Mouse (Mus musculus) stomach, embryonic 14.5 days (tissue): ENCODE data around the gene Olfr1417. TPM values are rescaled to one million over a fixed set of nuclear protein-coding genes. Genes with fewer than 3 reads are reported as not detected.

Experiments
- ATAC-seq: fragments of 200-750 bp; cut with Nextera tagmentation; 2 replicates; pipeline ENCODE4 v1.8.0; 2017; ENCODE audit warnings: low read depth, moderate TSS enrichment; ENCODE audit not compliant: insufficient number of reproducible peaks, insufficient read depth, low FRiP score
- H3K27ac ChIP-seq: fragments of 300-500 bp; sonication (generic); 2 replicates; pipeline ENCODE4 v1.5.1; 2014; ENCODE audit warnings: mild to moderate bottlenecking, low read length, moderate library complexity, mixed read lengths
- H3K27me3 ChIP-seq: fragments of 300-500 bp; sonication (generic); 2 replicates; pipeline ENCODE4 v1.6.1; 2014; ENCODE audit warnings: low read length, control low read depth, mixed read lengths; ENCODE audit not compliant: control insufficient read depth, insufficient read depth
- H3K36me3 ChIP-seq: fragments of 300-500 bp; sonication (generic); 2 replicates; pipeline ENCODE4 v1.6.1; 2014; ENCODE audit warnings: mild to moderate bottlenecking, control low read depth, low read length, moderate library complexity, mixed read lengths; ENCODE audit not compliant: control insufficient read depth, insufficient read depth
- H3K4me1 ChIP-seq: fragments of 300-500 bp; sonication (generic); 2 replicates; pipeline ENCODE4 v1.6.1; 2014; ENCODE audit warnings: low read length, control low read depth, mixed read lengths; ENCODE audit not compliant: control insufficient read depth, insufficient read depth
- H3K4me2 ChIP-seq: fragments of 300-500 bp; sonication (generic); replicated peaks from 2 replicates; pipeline ENCODE4 v1.6.1; 2014; ENCODE audit warnings: low read depth, low read length, control low read depth
- H3K4me3 ChIP-seq: fragments of 300-500 bp; sonication (generic); 2 replicates; pipeline ENCODE4 v1.5.1; 2014; ENCODE audit warnings: low read depth, low read length, control low read depth
- H3K9ac ChIP-seq: fragments of 300-500 bp; sonication (generic); replicated peaks from 2 replicates; pipeline ENCODE4 v1.6.1; 2014; ENCODE audit warnings: low read depth, mild to moderate bottlenecking, control low read depth, low read length, moderate library complexity, mixed read lengths
- H3K9me3 ChIP-seq: fragments of 300-500 bp; sonication (generic); 2 replicates; pipeline ENCODE4 v1.6.1; 2016; ENCODE audit warnings: low read depth, low read length, control low read depth; ENCODE audit not compliant: control insufficient read depth
- WGBS: fragments of 180-500 bp; shearing (Covaris S2); extraction: QIAGEN DNeasy Blood & Tissue Kit; methylation state at CpG from one replicate; pipeline ENCODE4 v1.1.7; 2014; 5-methylcytosine and 5-hydroxymethylcytosine counted together
- polyA plus RNA-seq: library from polyadenylated mRNA; unstranded; fragments of >200 nt; fragmentation: Nextera tagmentation; extraction: Ambion mirVana; gene quantifications from 2 replicates; pipeline ENCODE4 v1.2.1, GENCODE M21; 2014

Gene Olfr1417
- polyA plus RNA-seq, 1 experiment from 2014 or later: not detected

GRCm38 (mm10) chr19:11807251-11807650 lies 31.8 kb downstream of the Olfr1417 start:
- no peak overlapping the region for H3K4me2 ChIP-seq
- H3K9ac ChIP-seq: no peak overlapping the region
- no peak for ATAC-seq
- H3K4me1 ChIP-seq: 0 out of 2 replicates have a peak, but pooled peaks cover 4% of the 10 kb centered on the region
- H3K4me3 ChIP-seq: no peak overlapping the region
- no peaks in the 10 kb centered on the region; the same call in 1 of the 2 replicates for H3K36me3 ChIP-seq
- H3K9me3 ChIP-seq: no peaks in the 10 kb centered on the region
- H3K27ac ChIP-seq: no peak overlapping the region; the same call in 1 of the 2 replicates
- 67% methylated on average over 2 of the region's 2 CpGs for WGBS
- H3K27me3 ChIP-seq: no peaks in the 10 kb centered on the region

DNA sequence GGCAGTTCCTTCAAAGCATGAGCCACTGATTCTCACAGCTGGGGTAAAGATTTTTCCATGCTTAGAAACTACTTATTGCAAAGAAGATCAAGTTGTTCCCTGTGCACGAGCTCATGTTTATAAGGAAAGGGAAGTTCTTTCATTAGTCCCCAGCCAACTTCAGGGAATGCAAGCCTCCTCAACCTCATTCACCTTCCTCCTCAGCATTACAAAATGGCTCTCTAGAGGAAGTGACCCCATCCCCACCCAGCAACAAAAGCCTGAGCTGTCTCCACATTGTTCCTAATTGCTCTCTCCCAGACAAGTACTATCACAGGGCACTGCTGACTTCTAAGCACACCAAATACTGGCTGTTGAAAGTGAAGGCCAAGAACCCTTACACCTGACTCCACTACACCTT lies 34.6 kb downstream of the Olfr1417 start:
- no peak for ATAC-seq
- Histone ChIP-seq H3K27me3 (no peaks in the 10 kb centered on the region), H3K36me3 (no peaks in the 10 kb centered on the region; the same call in 1 of the 2 replicates), H3K4me3 (no peak overlapping the region), H3K27ac (no peak overlapping the region), H3K4me1 (no peaks in the 10 kb centered on the region), H3K9ac (no peak overlapping the region), H3K9me3 (no peaks in the 10 kb centered on the region), H3K4me2 (no peak overlapping the region)
- WGBS: 42% methylated on average over 1 of the region's 1 CpGs

- Histone ChIP-seq H3K4me3 (no peak overlapping the region), H3K36me3 (no peaks in the 10 kb centered on the region; the same call in 1 of the 2 replicates), H3K27ac (no peak overlapping the region), H3K9ac (no peak overlapping the region), H3K27me3 (no peaks in the 10 kb centered on the region), H3K9me3 (no peaks in the 10 kb centered on the region), H3K4me1 (no peaks in the 10 kb centered on the region), H3K4me2 (no peak overlapping the region)
- WGBS: 74% methylated on average over 8 of the region's 8 CpGs
- no peak for ATAC-seq
These were observed 38.3 kb downstream of the Olfr1417 start for GRCm38 (mm10) chr19:11800531-11801315.

- ATAC-seq: no peak
- WGBS: 79% methylated on average over 6 of the region's 6 CpGs
- no peaks in the 10 kb centered on the region for H3K4me1 ChIP-seq
- no peaks in the 10 kb centered on the region; the same call in 1 of the 2 replicates for H3K36me3 ChIP-seq
- H3K9ac ChIP-seq: no peak overlapping the region
- no peaks in the 10 kb centered on the region for H3K9me3 ChIP-seq
- no peaks in the 10 kb centered on the region for H3K27me3 ChIP-seq
- no peak overlapping the region for H3K4me3 ChIP-seq
- H3K4me2 ChIP-seq: no peak overlapping the region
- H3K27ac ChIP-seq: no peak overlapping the region
These were observed 44.6 kb downstream of the Olfr1417 start for GRCm38 (mm10) chr19:11794447-11794846.

- H3K9me3 ChIP-seq: no peaks in the 10 kb centered on the region
- no peak overlapping the region for H3K9ac ChIP-seq
- H3K27me3 ChIP-seq: no peaks in the 10 kb centered on the region
- no peak for ATAC-seq
- H3K4me1 ChIP-seq: no peaks in the 10 kb centered on the region
- no peak overlapping the region for H3K4me2 ChIP-seq
- no peak overlapping the region for H3K4me3 ChIP-seq
- no peaks in the 10 kb centered on the region; the same call in 1 of the 2 replicates for H3K36me3 ChIP-seq
- no peak overlapping the region for H3K27ac ChIP-seq
- WGBS: 57% methylated on average over 2 of the region's 2 CpGs
These were observed 45.2 kb downstream of the Olfr1417 start for GRCm38 (mm10) chr19:11793741-11794359.

- Histone ChIP-seq H3K27me3 (no peaks in the 10 kb centered on the region), H3K4me2 (no peak overlapping the region), H3K36me3 (no peaks in the 10 kb centered on the region; the same call in 1 of the 2 replicates), H3K27ac (no peak overlapping the region), H3K4me3 (no peak overlapping the region), H3K4me1 (no peaks in the 10 kb centered on the region), H3K9ac (no peak overlapping the region), H3K9me3 (no peaks in the 10 kb centered on the region)
- no peak for ATAC-seq
- WGBS: 86% methylated on average over 5 of the region's 5 CpGs
These were observed 47.2 kb downstream of the Olfr1417 start for GRCm38 (mm10) chr19:11791825-11792224.

- ATAC-seq: no peak
- Histone ChIP-seq H3K9me3 (no peaks in the 10 kb centered on the region), H3K4me2 (no peak overlapping the region), H3K27ac (no peak overlapping the region), H3K4me3 (no peak overlapping the region), H3K9ac (no peak overlapping the region), H3K36me3 (peaks cover 4% of the 10 kb centered on the region), H3K27me3 (no peaks in the 10 kb centered on the region), H3K4me1 (no peaks in the 10 kb centered on the region)
- WGBS: 72% methylated on average over 6 of the region's 6 CpGs
These were observed 50.1 kb downstream of the Olfr1417 start for GRCm38 (mm10) chr19:11788876-11789275.

DNA sequence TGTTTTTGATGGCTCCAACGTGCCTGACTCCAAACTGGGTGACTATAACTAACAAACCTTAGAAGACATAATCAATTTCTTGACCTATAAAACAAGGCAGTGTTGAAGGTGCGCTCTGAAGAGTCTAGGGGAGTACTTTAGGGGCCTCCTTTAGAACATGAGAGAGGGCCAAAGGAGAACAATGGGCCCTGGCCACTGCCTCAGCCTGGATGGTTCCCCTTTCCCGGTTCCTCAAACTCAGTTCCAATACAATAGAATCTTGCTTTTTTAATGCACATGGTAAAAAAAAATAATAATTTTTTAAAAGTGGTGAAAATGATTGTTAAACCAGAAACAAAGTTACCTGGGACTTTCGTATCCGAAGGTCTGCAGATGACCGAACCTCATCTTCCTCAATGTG lies 51.2 kb downstream of the Olfr1417 start:
- no peaks in the 10 kb centered on the region for H3K27me3 ChIP-seq
- no peak overlapping the region for H3K4me3 ChIP-seq
- no peaks in the 10 kb centered on the region for H3K9me3 ChIP-seq
- H3K9ac ChIP-seq: no peak overlapping the region
- no peak overlapping the region for H3K27ac ChIP-seq
- no peak overlapping the region for H3K4me2 ChIP-seq
- H3K36me3 ChIP-seq: peaks cover 4% of the 10 kb centered on the region
- ATAC-seq: no peak
- H3K4me1 ChIP-seq: no peaks in the 10 kb centered on the region
- WGBS: 95% methylated on average over 6 of the region's 6 CpGs
